Mouse (Mus musculus) intestine, postnatal 0 days (tissue): ENCODE measurements around the gene Pdzd3. TPM values are rescaled to one million over a fixed set of nuclear protein-coding genes. Genes with fewer than 3 reads are reported as not detected.
"Not testable (repeated sequence)": the region's sequence is repeated elsewhere in the genome, so short reads cannot be mapped to it uniquely, and the experiment has no call there.

Source experiments
- ATAC-seq: fragments of 200-750 bp; cut with Nextera tagmentation; 2 replicates; pipeline ENCODE4 v1.8.0; 2017; ENCODE audit warnings: mild to moderate bottlenecking, moderate TSS enrichment, moderate library complexity
- H3K27ac ChIP-seq: fragments of 300-500 bp; sonication (generic); 2 replicates; pipeline ENCODE4 v1.5.1; 2014; ENCODE audit warnings: mild to moderate bottlenecking, low read depth, low read length, moderate library complexity
- H3K27me3 ChIP-seq: fragments of 300-500 bp; sonication (generic); replicated peaks from 2 replicates; pipeline ENCODE4 v1.6.1; 2014; ENCODE audit warnings: low read length, mixed read lengths; ENCODE audit not compliant: control insufficient read depth, insufficient read depth
- H3K36me3 ChIP-seq: fragments of 300-500 bp; sonication (generic); 2 replicates; pipeline ENCODE4 v1.6.1; 2014; ENCODE audit warnings: mild to moderate bottlenecking, moderate library complexity; ENCODE audit not compliant: control insufficient read depth, insufficient read depth
- H3K4me1 ChIP-seq: fragments of 300-500 bp; sonication (generic); replicated peaks from 2 replicates; pipeline ENCODE4 v1.6.1; 2014; ENCODE audit warnings: antibody characterized with exemption, low read length, mixed read lengths; ENCODE audit not compliant: control insufficient read depth, insufficient read depth
- H3K4me2 ChIP-seq: fragments of 300-500 bp; sonication (generic); replicated peaks from 2 replicates; pipeline ENCODE4 v1.6.1; 2014; ENCODE audit warnings: low read depth, mild to moderate bottlenecking, moderate library complexity
- H3K4me3 ChIP-seq: fragments of 300-500 bp; sonication (generic); 2 replicates; pipeline ENCODE4 v1.5.1; 2014; ENCODE audit warnings: low read depth, low read length
- H3K9ac ChIP-seq: fragments of 300-500 bp; sonication (generic); 2 replicates; pipeline ENCODE4 v1.6.1; 2014; ENCODE audit warnings: mild to moderate bottlenecking, low read depth, low read length
- H3K9me3 ChIP-seq: fragments of 300-500 bp; sonication (generic); 2 replicates; pipeline ENCODE4 v1.6.1; 2016; ENCODE audit warnings: mixed run types; ENCODE audit not compliant: control insufficient read depth
- CTCF ChIP-seq: sonication (generic); IDR thresholded peaks from 2 replicates; pipeline ENCODE4 v1.5.1; 2016; ENCODE audit warnings: low read depth, mild to moderate bottlenecking, control low read depth, antibody characterized with exemption, moderate library complexity
- WGBS: fragments of 180-500 bp; shearing (Covaris S2); extraction: QIAGEN DNeasy Blood & Tissue Kit; methylation state at CpG from one replicate; pipeline ENCODE4 v1.1.7; 2014; 5-methylcytosine and 5-hydroxymethylcytosine counted together
- polyA plus RNA-seq: library from polyadenylated mRNA; unstranded; fragments of >200 nt; fragmentation: Nextera tagmentation; extraction: Ambion mirVana; gene quantifications from 2 replicates; pipeline ENCODE4 v1.2.1, GENCODE M21; 2015

The Pdzd3 gene
- polyA plus RNA-seq = 37.0 and 40.1 TPM in 2 replicates

- no peaks in the 10 kb centered on the region for H3K4me1 ChIP-seq
- H3K4me2 ChIP-seq = peak within 1 kb of the TSS; percentile 60
- peak within 1 kb of the TSS; percentile 78 for H3K27ac ChIP-seq
- no peaks in the 10 kb centered on the region for H3K36me3 ChIP-seq
- peak; percentile 86 for ATAC-seq
- peak within 1 kb of the TSS; percentile 38 for H3K4me3 ChIP-seq
- WGBS = 34% methylated on average over 10 of the region's 10 CpGs
- peak within 1 kb of the TSS; percentile 37 for H3K9ac ChIP-seq
- no peak for TF ChIP-seq CTCF
- no peaks in the 10 kb centered on the region for H3K27me3 ChIP-seq
- H3K9me3 ChIP-seq = no peaks in the 10 kb centered on the region
These were observed at the start of gene Pdzd3 for GRCm38 (mm10) chr9:44251314-44251713. Pdzd3 (minus strand) TSS chr9:44251471.

GRCm38 (mm10) chr9:44300001-44300400 lies 48.7 kb upstream of the Pdzd3 start:
- 92% methylated on average over 3 of the region's 3 CpGs for WGBS
- H3K4me3 ChIP-seq, H3K9me3 ChIP-seq, ATAC-seq, H3K4me2 ChIP-seq, H3K9ac ChIP-seq, H3K27ac ChIP-seq, H3K27me3 ChIP-seq, H3K4me1 ChIP-seq: not testable (repeated sequence)
- peaks cover 68% of the 10 kb centered on the region for H3K36me3 ChIP-seq

DNA sequence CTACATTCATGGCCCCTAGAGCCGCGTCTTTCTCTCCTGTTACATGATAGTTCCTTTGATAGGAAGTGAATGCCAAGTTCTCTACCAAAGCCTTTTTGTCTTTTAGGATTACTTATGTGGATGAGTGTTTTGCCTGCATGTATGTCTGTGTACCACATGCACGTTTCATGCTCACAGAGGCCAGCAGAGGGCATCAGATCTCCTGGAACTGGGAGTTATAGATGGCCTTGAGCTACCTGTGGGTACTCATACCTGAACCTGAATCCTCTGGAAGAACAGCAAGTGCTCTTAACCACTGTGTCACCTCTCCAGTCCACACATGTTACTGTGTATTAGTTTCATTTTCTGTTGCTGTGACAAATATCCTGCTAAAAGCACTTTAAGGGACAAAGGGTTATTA lies 41.2 kb upstream of the Pdzd3 start:
- peak; percentile 83 for TF ChIP-seq CTCF
- H3K4me1 ChIP-seq = 0 out of 2 replicates have a peak, but pooled peaks cover 7% of the 10 kb centered on the region
- H3K27me3 ChIP-seq = peaks cover 7% of the 10 kb centered on the region; the same call in 1 of the 2 replicates
- ATAC-seq = no peak
- H3K4me3 ChIP-seq = no peak overlapping the region
- H3K9me3 ChIP-seq = no peaks in the 10 kb centered on the region
- WGBS = 67% methylated on average over 3 of the region's 3 CpGs
- H3K36me3 ChIP-seq = peaks cover 69% of the 10 kb centered on the region
- no peak overlapping the region for H3K4me2 ChIP-seq
- H3K9ac ChIP-seq = no peak overlapping the region
- H3K27ac ChIP-seq = no peak overlapping the region

DNA sequence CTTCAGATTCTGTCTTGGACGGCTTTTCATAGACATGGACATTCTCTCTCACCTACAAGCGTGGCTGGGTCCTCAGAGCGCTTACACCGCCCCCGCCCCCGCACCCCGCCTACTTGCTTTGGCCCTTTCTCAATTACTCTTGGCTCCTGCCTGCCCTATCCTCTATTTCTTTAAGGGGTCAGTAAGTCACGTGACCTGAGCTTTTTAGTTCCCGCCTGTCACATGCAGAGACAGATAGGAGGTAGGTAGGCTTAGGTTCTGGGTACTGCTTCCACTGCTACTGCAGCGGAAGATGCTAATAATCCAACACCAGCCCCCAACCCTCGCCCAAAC lies 37.7 kb upstream of the Pdzd3 start:
- 17% methylated on average over 11 of the region's 11 CpGs for whole genome bisulfite sequencing
- no peak overlapping the region for H3K27ac ChIP-seq
- peak overlapping the region; percentile 80 for H3K4me2 ChIP-seq
- ATAC-seq = no peak
- 0 out of 2 replicates have a peak, but pooled peaks cover 7% of the 10 kb centered on the region for H3K4me1 ChIP-seq
- H3K9me3 ChIP-seq = no peaks in the 10 kb centered on the region
- H3K4me3 ChIP-seq = peak overlapping the region; percentile 53; the same call in 1 of the 2 replicates
- TF ChIP-seq CTCF = no peak
- H3K36me3 ChIP-seq = peaks cover 37% of the 10 kb centered on the region
- H3K27me3 ChIP-seq = peaks cover 8% of the 10 kb centered on the region; the same call in 1 of the 2 replicates
- H3K9ac ChIP-seq = no peak overlapping the region

DNA sequence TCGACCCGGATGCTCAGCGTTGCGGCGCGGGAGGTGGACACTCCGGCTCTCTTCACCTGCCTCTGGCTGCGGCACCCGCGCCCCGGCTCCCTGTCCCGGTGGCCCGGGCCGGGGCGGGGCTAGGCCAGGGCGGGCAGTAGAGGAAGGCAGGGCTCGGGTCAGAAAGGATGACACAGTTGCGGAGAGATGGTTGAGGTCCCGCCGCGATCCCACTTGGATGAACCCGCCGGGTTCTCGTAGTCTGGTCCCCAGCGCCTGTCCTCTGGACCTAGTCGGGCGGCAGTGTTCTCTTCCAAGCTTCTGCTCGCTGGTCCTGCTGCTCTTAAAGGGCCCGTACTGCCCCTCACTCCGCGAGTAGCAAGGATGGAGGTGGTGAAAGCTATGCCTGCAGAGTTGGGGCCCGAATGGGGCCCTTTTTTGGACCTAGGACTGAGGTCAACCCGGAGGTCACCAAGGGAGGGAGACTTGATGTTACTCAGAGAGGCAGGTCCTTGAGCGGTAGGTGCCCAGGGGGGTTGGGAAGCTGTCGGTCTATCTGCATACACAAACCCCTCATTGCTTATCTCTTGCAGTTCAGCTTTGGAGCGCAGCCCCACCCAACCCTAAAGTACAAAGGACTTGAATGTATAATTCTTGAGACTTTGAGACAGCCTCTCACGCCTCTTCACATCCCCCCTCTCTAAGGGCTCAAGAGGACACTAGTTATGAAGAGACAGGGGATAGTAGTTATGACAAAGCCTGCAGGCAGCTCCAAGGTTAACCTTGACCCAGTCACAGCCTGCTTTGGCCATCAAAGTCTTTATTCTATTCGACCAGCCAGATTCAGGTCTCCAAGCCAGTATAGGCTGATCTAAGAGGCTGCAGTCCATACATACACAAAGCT lies 37.0 kb upstream of the Pdzd3 start, which contains the start of gene Abcg4:
Gene Abcg4, minus strand, starts transcription at position 540 of the 883 bp plus-strand sequence.
- TF ChIP-seq CTCF = no peak
- no peak within 1 kb of the TSS for H3K27ac ChIP-seq
- under 1% methylated on average over 38 of the region's 38 CpGs for WGBS

DNA sequence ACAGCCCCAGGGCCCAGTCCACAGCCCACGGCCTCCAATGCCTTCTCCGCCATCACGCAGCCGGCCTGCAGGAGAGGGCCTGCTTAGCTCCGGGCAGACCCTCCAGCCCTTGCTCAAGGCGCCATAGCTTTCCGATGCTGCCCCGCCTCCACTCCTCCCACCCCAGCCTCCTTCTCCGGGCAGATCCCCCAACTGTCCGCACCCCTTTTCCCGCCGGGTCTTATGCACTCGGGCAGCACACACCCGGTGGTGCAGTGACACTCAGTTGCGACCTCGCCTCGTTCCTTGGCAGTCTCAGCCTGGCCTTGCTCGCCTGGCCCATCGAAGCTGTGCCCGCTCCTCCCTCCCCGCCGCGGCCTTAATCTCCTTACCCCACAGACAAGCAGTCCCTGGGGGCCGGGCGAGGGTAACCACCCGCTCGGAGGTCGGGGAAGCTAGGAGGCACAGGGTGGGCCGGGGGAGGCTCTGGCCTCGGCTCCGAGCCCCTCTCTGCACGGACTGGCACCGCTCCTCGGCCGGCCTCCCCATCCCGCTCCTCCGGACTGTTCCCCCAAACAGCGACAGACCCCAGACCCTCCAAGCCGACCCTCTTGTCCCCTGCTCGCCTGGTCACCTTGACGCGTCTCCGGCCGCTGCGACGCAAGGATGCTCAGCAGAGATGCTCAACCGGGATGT lies 36.3 kb upstream of the Pdzd3 start:
- H3K4me3 ChIP-seq = peak overlapping the region; percentile 53
- H3K27me3 ChIP-seq = peaks cover 8% of the 10 kb centered on the region; the same call in 1 of the 2 replicates
- H3K4me2 ChIP-seq = peak overlapping the region; percentile 80
- no peak overlapping the region for H3K27ac ChIP-seq
- WGBS = 4% methylated on average over 46 of the region's 47 CpGs
- ATAC-seq = peak; percentile 9; the same call in 1 of the 2 replicates
- H3K36me3 ChIP-seq = peaks cover 27% of the 10 kb centered on the region; the same call in 1 of the 2 replicates
- TF ChIP-seq CTCF = no peak
- 0 out of 2 replicates have a peak, but pooled peaks cover 7% of the 10 kb centered on the region for H3K4me1 ChIP-seq
- H3K9me3 ChIP-seq = no peaks in the 10 kb centered on the region
- H3K9ac ChIP-seq = peak overlapping the region; percentile 54

More for the DNA sequence above, 37.0 kb upstream of the Pdzd3 start, which contains the start of gene Abcg4:
- Histone ChIP-seq H3K36me3 (peaks cover 31% of the 10 kb centered on the region), H3K4me2 (peak within 1 kb of the TSS; percentile 80), H3K4me3 (peak within 1 kb of the TSS; percentile 53), H3K4me1 (0 out of 2 replicates have a peak, but pooled peaks cover 7% of the 10 kb centered on the region), H3K27me3 (peaks cover 8% of the 10 kb centered on the region; the same call in 1 of the 2 replicates), H3K9me3 (no peaks in the 10 kb centered on the region), H3K9ac (peak within 1 kb of the TSS; percentile 54)
- ATAC-seq = peak; percentile 24; the same call in 1 of the 2 replicates
